12 mouse cellular contexts compared by ENCODE assay signal in the genomic region with DNA sequence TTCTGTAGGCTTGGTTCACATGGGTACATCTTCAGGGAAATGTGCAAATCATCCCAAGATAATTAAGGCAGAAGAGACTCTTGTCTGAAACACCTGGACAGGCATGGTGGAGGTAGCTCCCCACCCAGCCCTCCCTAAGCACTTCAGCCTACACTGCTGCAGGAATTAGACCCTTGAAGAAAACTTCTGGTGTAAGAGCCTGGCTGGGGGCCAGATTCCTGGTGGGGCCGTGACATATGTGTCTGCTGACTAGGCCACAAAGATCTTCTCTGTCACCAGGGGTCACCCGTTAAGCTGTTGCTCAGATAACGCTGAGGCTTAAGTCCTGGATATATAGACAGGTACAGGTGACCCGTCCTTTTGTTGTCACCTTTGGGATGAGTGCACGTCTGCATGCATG.
DNase-seq lines count a peak whose midpoint lies in the region; ATAC-seq and TF ChIP-seq lines count a peak whose summit lies in the region.
"Had no signal": no experiment of that assay in that cellular context is flagged by ENCODE, and none has a peak within 500 bp of the region (broad histone marks: within the 10 kb centered on the region; RNA-seq: fewer than 3 reads in every experiment).

No protein-coding gene starts in this region.

- WGBS in hindbrain, embryonic 15.5 days = 80% methylated on average over 5 of the region's 5 CpGs
- WGBS in hindbrain, embryonic 12.5 days = 85% methylated on average over 5 of the region's 5 CpGs
- WGBS in thymus, adult 2 months = 83% methylated on average over 5 of the region's 5 CpGs

- H3K27ac ChIP-seq in hindbrain, embryonic 15.5 days (replicated peaks) = 0 out of 2 replicates have a peak overlapping the region, but pooled peaks have one; percentile 14
- H3K27ac ChIP-seq in hindbrain, embryonic 12.5 days = no peak overlapping the region
- H3K27ac ChIP-seq in thymus, adult 2 months (ENCODE audit: control insufficient read depth, insufficient read depth, low read length) = no peak overlapping the region

- H3K4me3 ChIP-seq in hindbrain, embryonic 15.5 days = no peak overlapping the region
- H3K4me3 ChIP-seq in hindbrain, embryonic 12.5 days = no peak overlapping the region
- H3K4me3 ChIP-seq in thymus, adult 2 months (ENCODE audit: control insufficient read depth, insufficient read depth, low read length) = no peak overlapping the region

- TF ChIP-seq CTCF in thymus, adult 2 months (IDR thresholded peaks at IDR 0.05; ENCODE audit: borderline replicate concordance, control insufficient read depth, extremely low read depth, insufficient read depth, low read length, poor library complexity) = no peak

- no peaks in the 10 kb centered on the region for H3K9me3 ChIP-seq in hindbrain, embryonic 15.5 days
- no peaks in the 10 kb centered on the region for H3K9me3 ChIP-seq in hindbrain, embryonic 12.5 days (replicated peaks)

- no peak for TF ChIP-seq POLR2A in thymus, adult 2 months (IDR thresholded peaks at IDR 0.05; ENCODE audit: control insufficient read depth, extremely low read depth, insufficient read depth, low read length, poor library complexity)

- 0 out of 2 replicates have a peak, but pooled peaks have one; percentile 11 for ATAC-seq in hindbrain, embryonic 15.5 days (ENCODE audit: low FRiP score, low read depth)
- ATAC-seq in hindbrain, embryonic 12.5 days (ENCODE audit: low FRiP score) = no peak
- ATAC-seq: CD4-positive, CD25-positive, alpha-beta regulatory T cell, adult 4 months; liver, postnatal 0 days; Patski had no signal

- H3K4me1 ChIP-seq in hindbrain, embryonic 15.5 days (replicated peaks) = peaks cover 10% of the 10 kb centered on the region; the same call in 1 of the 2 replicates
- 0 out of 2 replicates have a peak, but pooled peaks cover 3% of the 10 kb centered on the region for H3K4me1 ChIP-seq in hindbrain, embryonic 12.5 days
- H3K4me1 ChIP-seq in thymus, adult 2 months (replicated peaks; ENCODE audit: control insufficient read depth, insufficient read depth, low read length) = no peaks in the 10 kb centered on the region

- H3K36me3 ChIP-seq in hindbrain, embryonic 15.5 days = no peaks in the 10 kb centered on the region
- no peaks in the 10 kb centered on the region for H3K36me3 ChIP-seq in hindbrain, embryonic 12.5 days
- H3K36me3 ChIP-seq in thymus, adult 2 months (ENCODE audit: control insufficient read depth, insufficient read depth, low read length) = no peaks in the 10 kb centered on the region

- H3K4me2 ChIP-seq in hindbrain, embryonic 15.5 days = no peak overlapping the region
- no peak overlapping the region for H3K4me2 ChIP-seq in hindbrain, embryonic 12.5 days (replicated peaks)

- H3K9ac ChIP-seq in hindbrain, embryonic 15.5 days = no peak overlapping the region
- H3K9ac ChIP-seq in hindbrain, embryonic 12.5 days = no peak overlapping the region
- H3K9ac ChIP-seq: liver, postnatal 0 days had no signal

- DNase-seq in testis, postnatal 10 days (ENCODE audit: low spot score) = peak; percentile 56
- no peak for DNase-seq in testis, postnatal 14 days (ENCODE audit: low spot score)
- peak; percentile 65 to 66 for DNase-seq in cerebellum, postnatal 36 days
- no peak for DNase-seq in urinary bladder, postnatal 14 days (ENCODE audit: low spot score)
- DNase-seq in thymus, adult 2 months = no peak
- DNase-seq in right cerebral cortex, postnatal 25 days = no peak
- DNase-seq: liver, postnatal 0 days; thymus, postnatal 25 days had no signal

- no peaks in the 10 kb centered on the region for H3K27me3 ChIP-seq in hindbrain, embryonic 15.5 days
- no peaks in the 10 kb centered on the region for H3K27me3 ChIP-seq in hindbrain, embryonic 12.5 days
- no peaks in the 10 kb centered on the region for H3K27me3 ChIP-seq in thymus, adult 2 months (ENCODE audit: control insufficient read depth, insufficient read depth, low read length)
- H3K27me3 ChIP-seq: Patski had no signal

Comparison
In these comparisons a context has a peak if more than half of its experiments do, and no peak if none do; other contexts are left out.
1. DNase-seq: peak in testis, postnatal 10 days (single experiment) and cerebellum, postnatal 36 days (2 of 2); none in testis, postnatal 14 days (single experiment), urinary bladder, postnatal 14 days (single experiment), thymus, adult 2 months (single experiment) and right cerebral cortex, postnatal 25 days (single experiment).